Mouse (Mus musculus): ENCODE data around the gene Tff1.

Gene Tff1

GRCm38 (mm10) chr17:31165127-31165526, at the start of gene Tff1:
Tff1 (minus strand) TSS chr17:31165277.
- DNase-seq (ENCODE audit: low spot score in 2 of 2): no peak

- no peak for DNase-seq (ENCODE audit: low spot score in 2 of 2)
Measured at GRCm38 (mm10) chr17:31211881-31212280, 46.8 kb upstream of the Tff1 start.

- no peak for DNase-seq (ENCODE audit: low spot score in 2 of 2)
Measured at GRCm38 (mm10) chr17:31210299-31210698, 45.2 kb upstream of the Tff1 start.

- DNase-seq (ENCODE audit: low spot score in 2 of 2): no peak
Measured at GRCm38 (mm10) chr17:31209376-31209930, 44.4 kb upstream of the Tff1 start.

GRCm38 (mm10) chr17:31208654-31209053, 43.6 kb upstream of the Tff1 start:
- DNase-seq (ENCODE audit: low spot score in 2 of 2): no peak

- DNase-seq (ENCODE audit: low spot score in 2 of 2): peak in 1 of 2 experiments; percentile 44
Measured at GRCm38 (mm10) chr17:31207771-31208334, 42.8 kb upstream of the Tff1 start, which contains the start of gene Ubash3a. Ubash3a (plus strand) TSS chr17:31207873.

GRCm38 (mm10) chr17:31198877-31199276, 33.8 kb upstream of the Tff1 start, which contains the start of gene Tmprss3:
Tmprss3 (minus strand) TSS chr17:31198977.
- DNase-seq (ENCODE audit: low spot score in 2 of 2): no peak

- no peak for DNase-seq (ENCODE audit: low spot score in 2 of 2)
Measured at GRCm38 (mm10) chr17:31196283-31196682, 31.2 kb upstream of the Tff1 start.

GRCm38 (mm10) chr17:31195207-31195606, 30.1 kb upstream of the Tff1 start:
- no peak for DNase-seq (ENCODE audit: low spot score in 2 of 2)

GRCm38 (mm10) chr17:31193360-31193759, 28.3 kb upstream of the Tff1 start:
- no peak for DNase-seq (ENCODE audit: low spot score in 2 of 2)

- DNase-seq (ENCODE audit: low spot score in 2 of 2): no peak
Measured at GRCm38 (mm10) chr17:31192663-31193062, 27.6 kb upstream of the Tff1 start.

- DNase-seq (ENCODE audit: low spot score in 2 of 2): no peak
Measured at GRCm38 (mm10) chr17:31191825-31192224, 26.7 kb upstream of the Tff1 start.

GRCm38 (mm10) chr17:31187370-31187769, 22.3 kb upstream of the Tff1 start:
- DNase-seq (ENCODE audit: low spot score in 2 of 2): peak; percentile 42 to 78

- no peak for DNase-seq (ENCODE audit: low spot score in 2 of 2)
Measured at GRCm38 (mm10) chr17:31184269-31184990, 19.4 kb upstream of the Tff1 start.

- DNase-seq (ENCODE audit: low spot score in 2 of 2): no peak
Measured at GRCm38 (mm10) chr17:31183180-31183974, 18.3 kb upstream of the Tff1 start.

GRCm38 (mm10) chr17:31181490-31181889, 16.4 kb upstream of the Tff1 start:
- DNase-seq (ENCODE audit: low spot score in 2 of 2): no peak

GRCm38 (mm10) chr17:31176321-31176720, 11.2 kb upstream of the Tff1 start:
- no peak for DNase-seq (ENCODE audit: low spot score in 2 of 2)

GRCm38 (mm10) chr17:31169796-31170195, 4.7 kb upstream of the Tff1 start:
- no peak for DNase-seq (ENCODE audit: low spot score in 2 of 2)

- no peak for DNase-seq (ENCODE audit: low spot score in 2 of 2)
Measured at GRCm38 (mm10) chr17:31163821-31164220, 1.3 kb downstream of the Tff1 start.

- no peak for DNase-seq (ENCODE audit: low spot score in 2 of 2)
Measured at GRCm38 (mm10) chr17:31162607-31163006, 2.5 kb downstream of the Tff1 start.

- DNase-seq (ENCODE audit: low spot score in 2 of 2): no peak
Measured at GRCm38 (mm10) chr17:31160291-31160690, 4.8 kb downstream of the Tff1 start.

- DNase-seq (ENCODE audit: low spot score in 2 of 2): no peak
Measured at GRCm38 (mm10) chr17:31157921-31158320, 7.2 kb downstream of the Tff1 start.
